Mouse (Mus musculus) CH12.LX (cell line): ENCODE results near the gene Ndufa9. TPM values are rescaled to one million over a fixed set of nuclear protein-coding genes. Genes with fewer than 3 reads are reported as not detected.

Experiments
- DNase-seq: peaks from one replicate; pipeline ENCODE4 v3.0.0-alpha.2; 2013; ENCODE audit errors: extremely low read depth
- H3K27ac ChIP-seq: 2 replicates; pipeline ENCODE4 v1.5.1; 2012; ENCODE audit warnings: low read depth, mild to moderate bottlenecking, control low read depth, moderate library complexity; ENCODE audit not compliant: insufficient read depth
- H3K27me3 ChIP-seq: replicated peaks from 2 replicates; pipeline ENCODE3; 2012; ENCODE audit warnings: inconsistent platforms
- H3K36me3 ChIP-seq, 2 experiments: replicated peaks in 1 of 2; 2 replicates each; pipeline versions ENCODE3 to v1.6.1; 2012; ENCODE audit warnings: inconsistent platforms in 1 of 2, low read length in 1 of 2, mild to moderate bottlenecking in 1 of 2, mixed read lengths in 1 of 2, moderate library complexity in 1 of 2; ENCODE audit not compliant: control insufficient read depth in 1 of 2, insufficient read depth in 1 of 2
- H3K4me1 ChIP-seq, 2 experiments: 2 replicates each; pipeline ENCODE4 v1.6.1; 2012; ENCODE audit warnings: inconsistent platforms in 1 of 2, moderate library complexity in 1 of 2; ENCODE audit not compliant: insufficient read depth in 2 of 2, control insufficient read depth in 1 of 2
- H3K4me2 ChIP-seq: 2 replicates; pipeline ENCODE4 v1.6.1; 2012; ENCODE audit warnings: low read depth, mild to moderate bottlenecking, control low read depth; ENCODE audit not compliant: poor library complexity, insufficient read depth, severe bottlenecking
- H3K4me3 ChIP-seq, 3 experiments: fragments of 150-350 bp in 1 of 3; sonication (generic) in 1 of 3; replicated peaks in 1 of 3; 2 replicates each; pipeline versions ENCODE3 to v1.5.1; 2011 to 2012; ENCODE audit warnings: low read depth in 2 of 3, low read length in 2 of 3, mild to moderate bottlenecking in 2 of 3, moderate library complexity in 2 of 3, control low read depth in 1 of 3, improper control_type of control experiment in 1 of 3, inconsistent platforms in 1 of 3, mixed read lengths in 1 of 3; ENCODE audit not compliant: poor library complexity in 1 of 3
- H3K79me2 ChIP-seq: replicated peaks from 2 replicates; pipeline ENCODE4 v1.6.1; 2012; ENCODE audit warnings: mild to moderate bottlenecking, moderate library complexity; ENCODE audit not compliant: control insufficient read depth, poor library complexity, insufficient read depth, severe bottlenecking; ENCODE audit errors: extremely low read depth
- H3K9ac ChIP-seq: 2 replicates; pipeline ENCODE4 v1.6.1; 2012; ENCODE audit warnings: low read depth, mild to moderate bottlenecking, control low read depth, moderate library complexity; ENCODE audit not compliant: insufficient read depth
- H3K9me3 ChIP-seq: replicated peaks from 2 replicates; pipeline ENCODE3; 2012; ENCODE audit warnings: low read length, inconsistent platforms, mixed read lengths
- BHLHE40 ChIP-seq: IDR thresholded peaks from 2 replicates; pipeline ENCODE4 v1.6.1; 2011; ENCODE audit warnings: mild to moderate bottlenecking, low read depth, low read length, improper control_type of control experiment
- CHD1 ChIP-seq: IDR thresholded peaks from 2 replicates; pipeline ENCODE4 v1.6.1; 2012; ENCODE audit warnings: low read depth, low read length, improper control_type of control experiment, inconsistent platforms
- CHD2 ChIP-seq: IDR thresholded peaks from 2 replicates; pipeline ENCODE4 v1.6.1; 2011; ENCODE audit warnings: low read length, improper control_type of control experiment
- EP300 ChIP-seq: IDR thresholded peaks from 2 replicates; pipeline ENCODE4 v1.6.1; 2011; ENCODE audit warnings: low read length, improper control_type of control experiment
- ETS1 ChIP-seq: conservative IDR thresholded peaks from 2 replicates; pipeline ENCODE4 v1.6.1; 2012; ENCODE audit warnings: low read depth, mild to moderate bottlenecking, inconsistent platforms, low read length, improper control_type of control experiment, moderate library complexity
- IRF4 ChIP-seq: IDR thresholded peaks from 2 replicates; pipeline ENCODE4 v1.6.1; 2014; ENCODE audit warnings: low read depth, mild to moderate bottlenecking, inconsistent platforms, low read length, improper control_type of control experiment
- JUND ChIP-seq: conservative IDR thresholded peaks from 2 replicates; pipeline ENCODE4 v1.6.1; 2011; ENCODE audit warnings: low read depth, low read length, improper control_type of control experiment
- KAT2A ChIP-seq: IDR thresholded peaks from 2 replicates; pipeline ENCODE4 v1.6.1; 2012; ENCODE audit warnings: low read length, improper control_type of control experiment, inconsistent platforms; ENCODE audit not compliant: insufficient replicate concordance
- MAZ ChIP-seq: IDR thresholded peaks from 2 replicates; pipeline ENCODE4 v1.6.1; 2012; ENCODE audit warnings: low read depth, mild to moderate bottlenecking, inconsistent platforms, low read length, improper control_type of control experiment, moderate library complexity
- MEF2A ChIP-seq: IDR thresholded peaks from 2 replicates; pipeline ENCODE4 v1.6.1; 2014; ENCODE audit warnings: low read depth, mild to moderate bottlenecking, inconsistent platforms, low read length, improper control_type of control experiment, borderline replicate concordance
- MXI1 ChIP-seq: IDR thresholded peaks from 2 replicates; pipeline ENCODE4 v1.6.1; 2011; ENCODE audit warnings: mild to moderate bottlenecking, low read depth, low read length, improper control_type of control experiment
- NRF1 ChIP-seq: IDR thresholded peaks from 2 replicates; pipeline ENCODE4 v1.6.1; 2014; ENCODE audit warnings: low read depth, mild to moderate bottlenecking, inconsistent platforms, low read length, improper control_type of control experiment, moderate library complexity
- TBP ChIP-seq: conservative IDR thresholded peaks from 2 replicates; pipeline ENCODE4 v1.6.1; 2011; ENCODE audit warnings: low read depth, low read length, improper control_type of control experiment
- USF2 ChIP-seq: conservative IDR thresholded peaks from 2 replicates; pipeline ENCODE4 v1.6.1; 2011; ENCODE audit warnings: low read depth, low read length, improper control_type of control experiment
- ZKSCAN1 ChIP-seq: IDR thresholded peaks from 2 replicates; pipeline ENCODE4 v1.6.1; 2012; ENCODE audit warnings: low read depth, inconsistent platforms, low read length, improper control_type of control experiment, borderline replicate concordance
- dilution Hi-C: fragments of 300-500 bp; cut with MboI; formaldehyde crosslinking; loops from 2 replicates; pipeline ENCODE4 v1.14.3; 2020; ENCODE audit warnings: low sequenced_read_pairs; ENCODE audit not compliant: extremely low pct_unique_long_range_greater_than_20kb, extremely low pct_ligation_motif_present
- in situ Hi-C: fragments of 300-500 bp; cut with MboI; formaldehyde crosslinking; loops from 3 replicates; pipeline ENCODE4 v1.14.3; 2019; ENCODE audit warnings: low sequenced_read_pairs, low pct_ligation_motif_present, low pct_unique_long_range_greater_than_20kb, mixed read lengths
- polyA plus RNA-seq: library from polyadenylated mRNA; unstranded; fragments of >175 nt; gene quantifications from 2 replicates; pipeline ENCODE4 v1.2.1, GENCODE M21; 2012; ENCODE audit warnings: low read depth; ENCODE audit not compliant: insufficient read length
- total RNA-seq, 2 experiments: library from RNA; depleted of rRNA; stranded (reverse); fragments of 300-350 nt in 1 of 2; fragments of >200 nt in 1 of 2; gene quantifications; 2 replicates each; pipeline ENCODE4 v1.2.3; 2012 to 2014

Gene Ndufa9
- total and polyA plus RNA-seq, 3 experiments: 146 to 159 (median 151) TPM

DNA sequence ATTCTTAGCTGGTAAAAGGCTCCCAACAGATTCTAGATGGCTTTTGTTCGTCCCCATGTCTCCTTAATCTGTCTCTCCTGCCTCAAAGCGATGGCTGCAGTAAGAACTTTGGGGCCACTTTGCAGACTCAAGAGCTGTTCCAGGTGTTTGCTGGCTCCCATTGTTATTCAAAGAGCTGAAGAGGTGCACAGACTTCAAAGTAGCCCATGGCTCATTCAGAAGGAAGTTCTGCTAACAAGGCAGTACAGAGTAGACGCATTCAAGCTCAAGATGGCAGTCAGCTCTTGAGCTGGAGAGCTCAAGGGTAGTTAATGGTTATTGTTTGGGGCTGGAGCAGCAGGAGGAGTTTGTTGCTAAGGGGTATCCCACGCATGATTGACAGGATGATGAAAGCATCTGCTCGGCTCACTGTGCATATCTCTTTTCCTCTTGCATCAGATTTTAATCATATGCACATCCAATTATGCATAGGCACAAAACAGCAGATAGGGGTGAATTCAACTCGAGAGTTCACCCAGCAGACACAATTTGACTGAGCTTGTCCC lies 33.7 kb downstream of the Ndufa9 start:
- Histone ChIP-seq H3K27me3 (no peaks in the 10 kb centered on the region), H3K79me2 (no peaks in the 10 kb centered on the region), H3K9ac (peak overlapping the region; percentile 5; the same call in 1 of the 2 replicates), H3K9me3 (no peaks in the 10 kb centered on the region), H3K4me3 (no peak overlapping the region), H3K36me3 (peaks cover 7 to 17% of the 10 kb centered on the region in 2 experiments), H3K4me1 (peaks cover 19 to 66% of the 10 kb centered on the region in 2 experiments), H3K4me2 (peak overlapping the region; percentile 19; the same call in 1 of the 2 replicates), H3K27ac (peak overlapping the region; percentile 63)
- TF ChIP-seq MEF2A (0 out of 2 replicates have a peak, but pooled peaks have one; percentile 7), ETS1 (peak; percentile 58; the same call in 1 of the 2 replicates), JUND (no peak)
- dilution Hi-C loops (no loop called here), in situ Hi-C loops (loop anchor here (10.0 kb wide), 1 partner anchor 110 kb away; the partner anchor contains the start of gene Dyrk4)
- DNase-seq: peak; percentile 76

DNA sequence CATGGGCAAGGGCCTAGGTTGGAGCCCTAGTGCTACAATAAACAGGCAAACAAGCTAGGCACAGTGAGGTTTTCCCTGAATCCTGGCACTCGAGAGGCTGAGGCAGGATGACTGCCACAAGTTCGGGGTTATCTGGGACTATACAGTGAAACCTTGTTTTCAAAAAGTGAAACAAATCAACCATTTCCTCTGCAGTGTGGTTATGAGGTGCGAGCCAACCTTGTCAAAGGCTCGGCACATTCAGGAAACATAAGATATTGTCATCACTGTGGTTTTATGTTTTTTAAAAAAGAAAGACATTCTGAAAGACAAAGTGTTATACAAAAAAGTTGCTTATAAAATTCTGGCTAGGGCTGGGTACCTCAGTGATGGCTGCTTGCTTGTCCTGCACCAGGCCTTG lies 37.5 kb downstream of the Ndufa9 start:
- H3K4me2 ChIP-seq: no peak overlapping the region
- dilution Hi-C loops: no loop called here
- no peak overlapping the region for H3K9ac ChIP-seq
- in situ Hi-C loops: loop anchor here (10.0 kb wide), 1 partner anchor 113 kb away; the partner anchor contains the start of gene Dyrk4
- no peaks in the 10 kb centered on the region for H3K27me3 ChIP-seq
- peaks cover 3% of the 10 kb centered on the region for H3K9me3 ChIP-seq
- DNase-seq: no peak
- H3K4me3 ChIP-seq: no peak overlapping the region
- H3K27ac ChIP-seq: no peak overlapping the region
- H3K79me2 ChIP-seq: no peaks in the 10 kb centered on the region
- no peaks in the 10 kb centered on the region for H3K36me3 ChIP-seq
- peaks cover 19 to 46% of the 10 kb centered on the region in 2 experiments for H3K4me1 ChIP-seq
- TF ChIP-seq CHD1 (no peak), TBP (no peak), NRF1 (no peak), MAZ (no peak), KAT2A (no peak), JUND (no peak), MXI1 (no peak), CHD2 (no peak), ETS1 (no peak), IRF4 (no peak), USF2 (no peak), BHLHE40 (no peak), ZKSCAN1 (no peak), EP300 (no peak)
